Mouse (Mus musculus): ENCODE results near the gene Gm3173. TPM values are rescaled to one million over a fixed set of nuclear protein-coding genes. Genes with fewer than 3 reads are reported as not detected.
"Not testable (repeated sequence)": the region's sequence is repeated elsewhere in the genome, so short reads cannot be mapped to it uniquely, and the experiment has no call there.

Gm3173 gene
- polyA plus RNA-seq, 1 experiment from 2014 or later: 1.0 TPM

DNA sequence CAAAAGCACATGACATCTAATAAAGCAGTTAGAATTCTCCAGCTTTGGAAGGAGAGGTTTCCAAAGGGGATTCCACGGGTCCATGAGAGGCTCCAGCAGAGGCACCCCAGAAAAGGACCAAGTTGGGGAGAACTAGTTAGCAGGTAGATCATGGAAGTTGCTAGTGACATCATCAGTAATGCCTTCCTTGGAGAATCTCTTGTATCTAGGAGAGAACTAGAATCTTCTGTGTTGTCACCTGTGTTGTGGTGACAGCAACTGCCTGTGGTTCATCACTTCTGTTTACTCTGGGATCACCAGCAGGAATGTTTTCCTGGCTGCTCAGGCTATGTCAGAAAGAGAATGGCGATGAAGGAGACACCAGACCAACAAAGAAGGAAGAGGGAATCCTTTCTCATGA is 124.3 kb downstream of the Gm3173 start, which contains the start of gene Gm3047:
Gene Gm3047, plus strand, starts transcription at position 301 of the 400 bp plus-strand sequence.
- H3K9ac ChIP-seq; H3K9me3 ChIP-seq; H3K27ac ChIP-seq; H3K4me3 ChIP-seq; H3K27me3 ChIP-seq; H3K4me1 ChIP-seq (replicated peaks); H3K36me3 ChIP-seq; ATAC-seq (ENCODE audit: low FRiP score); H3K4me2 ChIP-seq: not testable (repeated sequence)
- WGBS: no CpG with 5 or more reads among the region's 2 CpGs

Other genes starting within 250 kb of the Gm3173 start
- gene Gm2974, start 248.4 kb upstream of the Gm3173 start, polyA plus RNA-seq (2015; fragmentation: Nextera tagmentation; extraction: Ambion mirVana): 4.4 and 4.9 TPM in 2 replicates
- gene Gm3138, start 181.4 kb upstream of the Gm3173 start, polyA plus RNA-seq (2015; fragmentation: Nextera tagmentation; extraction: Ambion mirVana): not detected in 2 replicates
- gene Gm3149, start 113.7 kb upstream of the Gm3173 start, polyA plus RNA-seq (2015; fragmentation: Nextera tagmentation; extraction: Ambion mirVana): not detected in 2 replicates
- 3.7 and 4.0 TPM in 2 replicates for gene 2610042L04Rik, start 96.2 kb upstream of the Gm3173 start, polyA plus RNA-seq (2015; fragmentation: Nextera tagmentation; extraction: Ambion mirVana)
- not detected in 2 replicates for gene Gm3159, start 33.5 kb upstream of the Gm3173 start, polyA plus RNA-seq (2015; fragmentation: Nextera tagmentation; extraction: Ambion mirVana)
- gene Gm3164, start 15.5 kb upstream of the Gm3173 start, polyA plus RNA-seq (2015; fragmentation: Nextera tagmentation; extraction: Ambion mirVana): 4.6 and 5.6 TPM in 2 replicates
- gene Gm3182, start 50.8 kb downstream of the Gm3173 start, polyA plus RNA-seq (2015; fragmentation: Nextera tagmentation; extraction: Ambion mirVana): not detected in 2 replicates
- not detected in 2 replicates for gene Gm3047, start 124.4 kb downstream of the Gm3173 start, polyA plus RNA-seq (2015; fragmentation: Nextera tagmentation; extraction: Ambion mirVana)
- 0.27 TPM in 1 of 2 replicates, not detected in the other for gene Gm8159, start 201.4 kb downstream of the Gm3173 start, polyA plus RNA-seq (2015; fragmentation: Nextera tagmentation; extraction: Ambion mirVana)
- 0.44 and 0.65 TPM in 2 replicates for gene Gm3239, start 233.2 kb downstream of the Gm3173 start, polyA plus RNA-seq (2015; fragmentation: Nextera tagmentation; extraction: Ambion mirVana)

Measured in hindbrain, embryonic 13.5 days (tissue).